Mouse (Mus musculus) ovary, postnatal 10 days (tissue): Measurements from ENCODE around the gene Gm11042.

Experiments used
- DNase-seq: peaks from one replicate; pipeline ENCODE4 v3.0.0; 2022; ENCODE audit warnings: low spot score

Gene Gm11042

DNA sequence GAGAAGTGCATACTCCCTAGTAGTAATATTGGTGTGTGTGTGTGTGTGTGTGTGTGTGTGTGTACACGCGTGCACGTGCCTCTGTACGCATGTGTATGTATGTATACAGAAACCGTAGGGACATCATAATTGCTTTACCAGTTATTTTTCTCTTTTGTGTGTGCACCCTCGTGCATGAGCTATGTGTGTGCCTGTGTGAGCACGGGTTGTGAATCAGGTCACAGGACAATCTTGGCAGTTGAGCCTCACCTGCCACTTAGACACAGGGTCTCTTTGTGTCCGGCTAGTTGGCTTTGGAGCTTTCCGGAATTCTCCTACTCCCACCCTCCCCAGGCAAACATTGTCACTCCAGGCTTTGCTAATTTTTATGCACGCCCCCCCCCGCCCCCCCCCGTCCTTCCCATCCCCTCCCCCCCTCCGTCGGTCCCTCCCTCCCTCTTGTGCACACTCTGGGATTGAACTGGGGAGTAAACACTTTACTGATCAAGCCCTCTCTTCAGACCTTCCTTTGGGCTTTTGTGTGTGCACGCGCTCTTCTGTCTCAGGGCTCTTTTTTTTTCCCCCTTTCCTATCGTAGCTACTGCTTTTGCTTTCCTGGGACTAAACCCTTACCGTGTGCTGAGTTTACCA, at the start of gene Gm11042:
TSS of gene Gm11042 (minus strand) at position 51 of the 630 bp plus-strand sequence.
- DNase-seq: no peak

DNA sequence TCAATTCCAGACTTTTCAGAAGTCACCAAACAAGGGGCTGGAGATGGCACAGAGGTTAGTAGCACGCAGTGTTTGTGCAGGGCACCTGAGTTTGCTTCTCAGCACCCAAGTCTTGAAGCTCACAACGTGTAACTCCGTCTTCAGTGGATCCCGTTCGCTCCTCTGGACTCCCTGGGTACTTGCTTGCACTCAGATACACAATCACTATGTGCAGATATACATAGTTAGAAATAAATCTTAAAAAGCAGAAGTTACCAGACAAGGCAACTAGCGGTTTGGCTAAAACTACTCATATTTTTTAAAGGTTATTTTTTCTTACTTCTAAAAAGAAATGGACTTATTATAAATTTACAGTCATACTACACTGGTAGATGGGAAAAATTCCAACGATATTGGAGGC, 48.3 kb upstream of the Gm11042 start:
- no peak for DNase-seq

DNA sequence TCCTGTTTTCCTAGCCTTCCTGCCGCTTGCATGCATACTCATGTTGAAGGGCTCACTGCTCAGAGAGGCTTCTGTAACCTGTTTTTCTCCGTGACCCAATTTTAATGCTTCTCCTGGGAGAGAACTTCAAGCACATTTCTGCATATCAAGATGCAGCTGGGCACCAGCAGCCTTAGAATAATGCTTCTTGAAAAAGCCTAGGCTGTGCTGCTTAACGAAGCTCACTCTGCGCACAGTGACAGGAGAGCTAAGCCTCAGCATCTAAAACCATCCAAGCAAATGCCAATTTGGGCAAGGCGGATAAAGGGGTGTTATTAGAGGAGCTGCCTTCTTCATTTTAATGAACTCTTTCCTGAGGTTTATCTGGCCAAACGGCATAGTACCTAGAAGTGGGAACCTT, 46.9 kb upstream of the Gm11042 start:
- DNase-seq: no peak

DNA sequence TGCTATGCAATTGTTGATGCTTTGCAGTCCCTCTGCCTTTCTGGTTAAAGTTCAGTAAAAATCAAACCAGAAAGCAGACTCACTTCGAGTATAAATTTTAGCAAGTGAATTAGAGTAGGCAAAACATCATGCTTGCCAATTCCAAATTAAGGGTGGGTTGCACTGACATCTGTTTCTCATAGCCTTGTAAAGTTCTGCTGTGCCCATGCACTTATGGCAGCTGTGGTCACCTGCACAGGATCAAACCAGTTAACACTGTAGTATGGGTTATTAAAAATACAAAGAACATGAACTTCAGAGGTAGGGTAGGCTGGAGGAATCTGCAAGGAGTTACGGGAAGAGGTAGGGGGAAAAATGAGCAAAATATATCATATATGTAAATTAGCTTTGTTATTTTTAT, 46.3 kb upstream of the Gm11042 start:
- DNase-seq: no peak

DNA sequence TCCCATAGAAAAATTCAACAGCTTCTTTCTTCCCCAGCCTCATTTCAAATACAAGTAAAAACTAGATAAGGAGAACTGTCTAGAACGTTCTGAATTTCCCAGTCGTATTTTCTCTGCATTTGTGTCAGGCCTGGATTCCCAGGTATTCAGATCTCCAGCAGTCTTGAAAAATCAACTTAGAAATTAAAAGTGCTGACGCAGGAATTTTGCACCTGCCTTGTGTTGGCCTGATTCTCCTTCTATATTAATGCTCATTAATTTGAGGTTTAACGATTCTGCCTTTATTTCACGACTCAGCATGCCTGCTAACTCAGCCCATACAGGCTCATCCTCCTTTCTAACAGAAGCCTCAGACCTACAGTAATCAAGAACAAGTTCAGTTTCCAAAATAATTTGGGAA, 43.6 kb upstream of the Gm11042 start:
- no peak for DNase-seq

DNA sequence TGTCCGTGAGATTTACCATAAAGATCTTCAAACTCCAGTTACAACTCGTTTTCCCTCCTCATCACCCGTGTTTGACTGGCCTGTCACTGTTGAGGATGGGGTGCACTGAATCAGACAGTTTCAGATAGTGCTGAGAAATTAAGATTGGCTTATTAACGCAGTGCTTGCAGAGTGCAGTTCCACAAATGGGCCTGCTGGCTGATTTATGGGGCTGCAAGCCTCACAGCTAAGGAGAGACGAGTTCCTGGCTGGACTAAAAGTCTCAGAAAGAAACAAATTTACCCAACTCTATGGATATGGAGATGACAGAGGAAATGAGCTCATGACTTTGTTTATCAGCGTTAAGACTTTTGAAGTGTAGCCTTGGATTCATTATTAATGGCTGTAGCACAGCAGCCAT, 41.6 kb upstream of the Gm11042 start:
- no peak for DNase-seq

DNA sequence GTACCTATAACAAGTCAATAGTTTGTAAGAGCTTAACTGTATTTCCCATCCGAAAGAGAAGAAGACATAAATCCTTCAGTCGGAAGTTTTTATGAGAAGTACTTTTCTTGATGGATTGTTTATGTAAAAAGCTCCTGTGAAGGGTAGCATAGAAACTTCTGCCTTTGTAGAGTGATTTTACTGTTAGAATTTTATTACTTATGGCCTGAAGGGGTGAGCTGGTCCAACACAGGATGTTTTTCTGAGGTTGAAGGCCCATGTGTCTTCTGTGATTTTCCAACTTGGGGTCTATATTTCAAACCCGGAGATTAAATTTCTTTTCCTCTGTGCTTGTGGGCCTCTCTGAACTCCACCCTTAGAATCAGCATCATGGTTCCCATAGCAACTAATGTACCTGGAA, 26.5 kb upstream of the Gm11042 start:
- DNase-seq: no peak

DNA sequence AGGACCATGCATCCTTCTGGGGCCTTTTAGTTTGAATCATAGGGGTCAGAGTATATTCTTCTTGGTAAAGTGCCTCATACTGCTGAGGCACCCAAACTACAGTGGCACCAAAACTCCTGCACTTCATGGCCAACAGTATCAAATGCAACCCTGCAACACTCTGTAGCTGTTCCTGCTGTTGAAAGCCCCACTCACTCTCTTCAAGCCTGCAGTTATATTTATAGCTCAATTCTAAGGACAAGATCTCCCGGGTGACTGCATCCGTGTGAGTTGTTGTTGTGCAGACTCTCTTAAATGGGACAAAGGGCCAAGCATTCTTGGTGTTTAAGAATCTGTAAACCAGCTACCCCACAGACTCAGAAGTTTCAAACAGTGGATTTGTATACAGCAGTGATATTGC, 23.9 kb upstream of the Gm11042 start:
- DNase-seq: no peak

DNA sequence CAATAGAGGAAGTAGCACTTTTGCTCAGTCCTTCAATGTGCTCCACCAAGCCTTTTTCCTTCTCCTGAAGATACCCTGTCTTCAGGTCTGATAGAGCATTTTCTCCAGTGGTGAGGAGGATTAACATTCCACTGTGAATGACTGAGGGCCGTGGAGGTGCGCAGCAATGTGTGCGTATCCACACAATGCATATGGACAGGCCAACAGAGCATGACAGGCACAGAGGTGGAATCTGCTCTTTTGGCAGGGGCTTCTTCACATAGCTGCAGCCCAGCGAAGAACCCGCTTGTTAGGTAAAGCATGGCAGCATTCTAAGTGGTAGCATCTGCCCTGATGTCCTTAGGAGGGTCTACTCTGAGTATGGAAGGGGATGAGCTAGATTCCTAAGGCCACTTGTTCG, 17.5 kb upstream of the Gm11042 start:
- DNase-seq: no peak

DNA sequence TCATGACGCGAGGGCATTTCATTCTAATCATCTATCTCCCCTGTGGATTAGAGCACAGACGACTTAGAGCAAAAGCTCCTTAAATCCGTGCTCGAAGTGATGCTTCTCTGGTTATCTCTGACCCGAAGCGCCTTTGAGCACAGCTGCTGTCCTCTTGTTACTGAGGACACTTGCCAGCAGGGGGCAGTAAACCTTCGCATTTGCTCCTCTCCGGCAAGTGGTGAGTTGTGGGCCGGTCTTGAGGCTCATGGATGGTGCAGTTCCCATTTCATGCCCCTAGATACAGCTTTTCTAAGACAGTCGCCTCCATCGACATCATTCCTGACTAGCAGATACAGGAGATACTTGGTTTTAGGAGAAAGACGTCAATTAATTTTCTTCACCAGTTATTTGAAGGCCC, 16.8 kb upstream of the Gm11042 start:
- DNase-seq: peak; percentile 33

DNA sequence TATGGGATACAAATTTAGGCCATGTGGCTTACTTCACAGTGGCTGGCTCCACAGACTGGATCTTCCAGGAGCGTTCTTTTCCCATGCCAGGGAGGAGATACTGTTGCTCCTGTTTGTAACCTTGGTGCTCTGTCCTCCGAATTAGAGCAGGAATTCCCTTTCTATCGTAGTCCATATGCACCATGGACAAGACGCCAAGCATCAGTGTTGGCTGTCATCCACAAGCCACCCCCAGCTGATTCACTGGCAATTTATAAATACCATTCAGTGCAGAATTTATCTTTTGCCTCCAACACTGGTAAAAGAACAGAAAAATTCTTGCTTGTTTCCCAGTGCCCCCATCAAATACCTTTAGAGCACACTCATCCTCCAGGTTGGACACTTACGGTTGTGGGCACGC, 13.6 kb upstream of the Gm11042 start:
- no peak for DNase-seq

DNA sequence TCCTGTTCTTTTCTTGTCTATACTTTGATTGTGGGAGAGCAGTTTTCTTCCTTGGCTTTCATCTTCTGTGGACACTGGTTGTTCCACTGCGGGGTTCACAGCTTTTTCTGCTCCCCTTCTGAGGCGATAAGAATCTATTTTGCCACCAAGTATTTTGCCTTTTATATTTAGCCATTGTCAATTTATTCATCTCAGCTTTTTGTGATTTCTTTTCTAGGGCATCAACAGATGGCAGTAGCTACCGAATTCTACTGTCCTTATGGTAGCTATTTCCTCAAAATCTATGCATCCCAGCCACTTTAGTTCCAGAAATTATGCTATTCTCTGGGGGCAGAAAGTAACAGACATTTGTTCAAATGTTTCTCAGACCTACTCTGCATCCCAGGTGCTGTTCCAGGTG, 10.4 kb upstream of the Gm11042 start:
- no peak for DNase-seq

DNA sequence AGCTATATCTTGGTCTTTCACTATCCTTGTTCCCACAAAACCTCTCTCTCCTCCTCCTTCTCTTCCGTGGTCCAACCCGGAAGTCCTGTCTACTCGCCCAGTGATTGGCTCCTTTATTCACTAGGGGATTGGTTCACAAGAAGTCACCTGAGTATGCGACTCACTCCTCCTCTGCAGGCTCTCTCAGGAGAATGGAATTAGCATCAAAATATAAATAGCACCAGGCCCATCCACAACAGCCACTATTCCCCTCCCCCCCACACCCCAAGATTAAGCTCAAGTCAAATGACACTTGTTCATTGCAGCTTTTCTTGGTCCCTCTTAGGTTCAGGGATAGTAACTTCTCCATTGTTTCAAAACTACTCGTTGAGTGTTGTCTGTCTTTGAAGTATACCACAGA, 5.8 kb upstream of the Gm11042 start:
- DNase-seq: no peak

DNA sequence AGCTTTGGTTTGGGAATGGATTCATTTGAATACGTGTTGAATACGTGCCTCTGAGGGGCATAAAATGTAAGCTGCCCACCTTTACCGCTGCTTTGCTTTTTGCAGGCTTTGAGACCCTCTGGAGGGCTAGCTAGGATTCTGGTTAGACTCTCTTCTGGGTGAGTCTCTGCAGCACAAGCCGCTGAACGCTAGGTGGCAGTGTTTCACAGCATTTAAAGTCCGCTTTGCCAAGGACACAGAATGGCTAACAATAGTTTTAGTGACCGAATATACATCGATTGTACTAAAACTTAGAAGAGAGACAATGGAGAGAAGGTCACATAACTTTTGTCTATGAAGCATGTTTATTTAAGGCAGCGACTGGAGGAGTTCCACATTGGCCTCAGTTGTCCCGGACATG, 4.1 kb upstream of the Gm11042 start:
- DNase-seq: peak; percentile 37

DNA sequence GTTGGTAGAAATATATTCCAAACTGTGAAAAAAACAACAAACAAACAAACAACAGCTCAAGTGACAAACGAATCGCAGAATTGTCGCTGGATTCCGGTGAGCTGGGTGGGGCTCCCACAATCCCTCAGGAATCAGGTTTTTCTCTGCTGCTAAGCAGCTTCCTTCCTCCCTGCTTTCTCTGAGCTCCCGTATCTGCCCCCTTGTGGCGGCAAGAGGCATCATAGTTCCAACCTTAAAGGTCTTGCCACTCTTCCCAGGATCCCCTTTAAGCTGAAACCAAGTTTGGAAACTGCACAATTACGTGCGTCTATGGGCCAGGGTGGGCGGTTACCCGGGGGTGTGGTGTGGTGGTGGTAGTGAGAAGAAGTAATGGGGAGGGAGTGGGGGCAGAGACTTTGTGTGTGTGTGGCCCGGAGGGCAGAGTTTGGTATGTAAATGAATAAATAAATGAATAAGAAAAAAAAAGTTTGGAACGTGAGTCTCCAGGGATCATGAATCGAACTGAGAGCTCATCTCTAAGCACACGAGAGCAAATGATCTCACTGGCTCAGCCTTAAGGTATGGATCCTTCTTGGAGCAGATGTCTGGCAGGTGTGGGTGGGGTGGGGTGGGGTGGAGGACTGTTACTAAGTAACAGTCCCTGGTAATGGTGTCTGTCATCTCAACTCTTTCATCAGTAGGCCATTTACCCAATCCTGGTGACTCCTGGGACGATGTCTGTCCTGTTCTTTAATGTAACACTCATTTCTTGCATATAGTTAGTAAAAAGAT, 980 bp upstream of the Gm11042 start:
- DNase-seq: peak; percentile 44

DNA sequence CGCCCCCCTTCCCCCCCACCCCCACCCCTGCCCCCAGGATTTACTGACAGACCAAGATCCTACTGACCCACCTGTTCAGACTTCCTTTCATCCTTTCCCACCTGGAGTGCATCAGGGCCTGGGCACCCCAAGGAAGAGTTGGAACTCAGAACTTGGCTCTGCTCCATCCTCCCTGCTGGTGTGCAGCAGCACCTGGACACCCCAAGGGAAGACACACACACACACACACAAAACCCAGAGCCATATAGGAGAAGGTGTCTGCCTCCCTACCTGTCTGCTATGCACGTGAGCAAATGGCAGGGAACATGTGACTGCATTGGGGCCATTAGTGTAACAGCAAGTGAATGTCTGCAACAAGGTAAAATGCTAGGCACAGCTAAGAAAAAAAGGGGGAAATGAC, 973 bp downstream of the Gm11042 start:
- no peak for DNase-seq

DNA sequence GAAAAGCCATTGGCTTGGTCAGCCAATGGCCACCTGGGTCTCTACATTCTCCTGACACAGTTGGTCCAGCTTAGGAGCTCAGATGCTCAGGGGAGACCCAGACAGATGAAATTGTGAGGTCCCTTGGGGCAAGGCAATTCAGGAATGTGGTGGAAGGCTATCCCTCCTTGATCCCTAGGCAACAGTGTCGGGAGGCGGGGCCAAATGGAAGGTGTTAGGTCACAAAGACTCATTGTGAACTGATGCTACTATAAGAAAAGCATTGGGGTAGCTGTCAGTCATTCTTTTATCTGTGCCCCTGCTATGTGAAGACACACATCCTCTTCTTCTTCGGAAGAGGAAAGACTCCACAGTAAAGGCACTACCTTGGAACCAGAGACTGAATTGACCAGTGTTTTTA, 3.6 kb downstream of the Gm11042 start:
- DNase-seq: no peak

DNA sequence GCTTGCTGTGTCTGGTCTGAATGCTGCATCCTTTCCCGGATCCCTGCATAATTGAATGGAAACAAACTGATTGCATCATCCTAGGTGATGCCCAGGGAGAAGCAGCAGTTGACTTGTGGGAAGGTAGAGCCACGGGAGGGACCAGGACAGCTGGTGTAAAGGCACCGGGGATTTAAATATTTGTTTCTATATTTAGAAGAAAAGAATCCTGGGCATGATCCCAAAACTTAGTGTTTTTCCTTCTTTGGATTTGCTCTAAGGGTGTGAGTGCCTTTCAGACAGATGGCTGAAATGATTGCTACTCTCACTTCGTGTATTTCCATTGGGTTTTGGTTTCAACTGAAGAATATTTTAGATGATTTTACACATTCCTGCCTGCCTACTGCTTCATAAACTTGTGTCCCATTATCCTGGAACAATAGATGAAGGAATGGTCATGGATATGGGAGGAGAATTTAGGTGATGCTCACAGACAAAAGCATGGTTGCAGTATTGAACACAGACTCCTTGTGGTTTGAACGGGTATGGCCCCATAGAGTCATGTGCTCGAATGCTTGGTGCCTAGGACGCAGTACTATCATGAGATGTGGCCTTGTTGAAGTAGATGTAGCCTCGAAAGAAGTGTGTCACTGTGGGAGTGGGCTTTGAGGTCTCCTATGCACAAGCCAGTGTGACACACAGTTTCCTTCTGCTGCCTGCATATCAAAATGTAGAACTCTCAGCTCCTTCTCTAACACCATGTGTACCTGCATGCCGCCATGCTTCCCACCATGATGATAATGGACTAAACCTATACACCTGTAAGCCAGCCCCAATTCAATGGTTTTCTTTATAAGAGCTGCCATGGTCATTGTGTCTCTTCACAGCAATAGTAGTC, 12.5 kb downstream of the Gm11042 start:
- no peak for DNase-seq

DNA sequence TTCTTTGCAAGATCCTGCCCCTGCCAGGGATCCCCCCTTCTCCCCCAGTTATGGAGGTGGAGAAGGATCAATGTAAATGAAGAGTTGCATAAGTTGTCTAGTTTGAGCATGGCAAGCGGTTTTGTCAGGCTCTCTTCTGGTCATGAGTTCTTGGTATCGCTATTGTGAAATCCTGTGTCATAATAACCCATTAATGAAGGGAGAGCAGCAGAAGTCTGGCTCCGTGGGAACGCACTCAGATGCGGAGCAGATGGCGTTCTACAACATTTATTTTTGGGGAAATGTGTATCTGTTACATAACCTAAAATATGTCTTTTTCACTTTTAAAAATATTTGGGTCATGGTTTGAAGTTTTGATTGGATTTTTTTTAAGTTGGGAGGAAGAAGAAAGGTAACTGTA, 14.6 kb downstream of the Gm11042 start:
- no peak for DNase-seq

DNA sequence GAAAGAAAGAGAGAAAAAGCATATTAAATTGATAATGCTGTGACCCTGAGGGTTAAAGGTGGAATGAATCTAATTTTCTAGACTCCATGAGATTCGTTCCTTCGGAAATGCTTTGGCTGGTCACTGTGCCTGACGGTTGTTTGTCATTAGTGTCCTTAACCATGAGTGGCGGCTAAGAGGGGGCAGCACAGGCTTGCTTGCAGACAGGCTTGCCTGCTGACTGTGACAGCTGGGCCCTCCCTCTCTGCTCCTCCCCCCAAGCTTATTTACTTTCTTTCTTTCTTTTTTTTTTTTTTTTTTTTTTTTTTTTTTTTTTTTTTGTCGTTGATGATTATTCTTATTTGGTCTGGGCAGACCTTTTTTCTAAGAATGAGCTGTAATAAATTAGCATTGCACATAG, 19.8 kb downstream of the Gm11042 start:
- DNase-seq: no peak

DNA sequence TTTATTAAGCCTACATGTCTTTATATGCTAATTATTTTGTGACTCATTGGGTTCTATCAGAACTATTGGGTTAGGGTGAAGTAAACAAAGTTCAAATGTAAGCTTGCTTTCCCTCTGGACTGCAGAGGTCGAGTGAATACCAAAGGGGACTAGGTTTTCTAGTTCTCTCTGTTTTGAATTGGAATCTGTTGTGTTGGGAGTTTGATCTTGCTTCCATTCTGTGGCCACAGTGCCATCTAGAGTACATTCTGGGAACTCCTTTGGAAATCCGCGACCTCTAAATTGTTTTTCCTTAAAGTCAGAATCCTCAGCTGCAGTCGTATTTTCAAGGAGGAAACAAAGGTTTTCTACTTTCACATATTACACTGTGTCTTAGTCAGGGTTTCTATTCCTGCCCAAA, 22.6 kb downstream of the Gm11042 start:
- DNase-seq: no peak

DNA sequence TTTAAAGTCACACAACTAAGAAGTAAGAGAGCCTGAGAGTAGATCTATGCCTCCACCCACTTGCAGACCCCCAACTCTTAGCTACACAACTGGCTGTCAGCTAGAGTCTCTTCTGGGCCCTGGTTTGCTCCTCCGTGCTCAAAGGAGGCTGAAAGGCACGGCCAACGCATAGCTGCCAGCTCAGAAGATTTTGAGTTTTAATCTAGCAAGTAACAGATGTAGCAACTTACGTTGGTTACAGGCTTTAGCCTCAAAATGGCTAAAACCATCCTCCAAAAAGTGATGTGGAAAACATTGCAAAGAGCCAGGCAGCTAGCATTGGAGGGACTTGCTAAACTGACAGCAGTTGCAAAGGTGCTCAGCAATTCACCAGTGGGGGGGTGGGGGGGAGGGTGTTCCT, 25.2 kb downstream of the Gm11042 start:
- DNase-seq: no peak

DNA sequence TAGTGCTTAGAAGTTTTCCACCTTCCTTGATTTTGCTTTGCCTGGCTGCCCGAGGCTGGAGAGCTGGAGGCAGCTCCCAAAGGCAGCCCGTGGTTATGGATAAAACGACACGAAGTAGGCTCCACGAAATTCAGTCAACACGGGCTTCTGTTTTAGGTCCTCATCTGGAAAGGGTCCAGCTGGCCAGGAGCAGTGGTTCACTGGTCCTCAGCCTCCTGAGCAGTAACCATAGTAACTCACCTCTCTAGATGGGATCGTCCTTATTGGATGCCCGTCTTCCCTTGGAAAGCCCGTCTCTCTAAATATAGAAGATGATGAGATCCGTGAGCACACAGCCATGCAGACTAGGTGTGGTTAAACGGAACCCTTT, 31.5 kb downstream of the Gm11042 start:
- DNase-seq: no peak
